Mouse (Mus musculus): ENCODE data around the gene St3gal4. TPM values are rescaled to one million over a fixed set of nuclear protein-coding genes. Genes with fewer than 3 reads are reported as not detected.
A peak's percentile ranks its signal among the peaks of the same experiment; 100 is the strongest.

The St3gal4 gene
- polyA plus RNA-seq, 1 experiment from 2014 or later: 11.8 TPM

GRCm38 (mm10) chr9:35111446-35111845, 7.6 kb downstream of the St3gal4 start:
- Histone ChIP-seq H3K27me3 (replicated peaks) (no peaks in the 10 kb centered on the region), H3K4me1 (peaks cover 21% of the 10 kb centered on the region), H3K27ac (no peak overlapping the region), H3K4me2 (replicated peaks) (peak overlapping the region; percentile 41; the same call in 1 of the 2 replicates), H3K36me3 (no peaks in the 10 kb centered on the region), H3K9ac (0 out of 2 replicates have a peak overlapping the region, but pooled peaks have one; percentile 10), H3K9me3 (no peaks in the 10 kb centered on the region), H3K4me3 (no peak overlapping the region)
- 70% methylated on average over 7 of the region's 7 CpGs for WGBS
- ATAC-seq (ENCODE audit: low FRiP score, low read depth): no peak

GRCm38 (mm10) chr9:35110567-35110966, 8.5 kb downstream of the St3gal4 start:
- Histone ChIP-seq H3K4me3 (no peak overlapping the region), H3K4me1 (peaks cover 13% of the 10 kb centered on the region), H3K27ac (no peak overlapping the region), H3K9ac (no peak overlapping the region), H3K4me2 (replicated peaks) (no peak overlapping the region), H3K36me3 (no peaks in the 10 kb centered on the region), H3K9me3 (no peaks in the 10 kb centered on the region), H3K27me3 (replicated peaks) (no peaks in the 10 kb centered on the region)
- ATAC-seq (ENCODE audit: low FRiP score, low read depth): no peak
- WGBS: 78% methylated on average over 4 of the region's 4 CpGs

- no peak overlapping the region for H3K4me2 ChIP-seq (replicated peaks)
- H3K27ac ChIP-seq: no peak overlapping the region
- H3K9me3 ChIP-seq: no peaks in the 10 kb centered on the region
- no peaks in the 10 kb centered on the region for H3K36me3 ChIP-seq
- WGBS: 94% methylated on average over 5 of the region's 5 CpGs
- H3K27me3 ChIP-seq (replicated peaks): no peaks in the 10 kb centered on the region
- no peak overlapping the region for H3K9ac ChIP-seq
- H3K4me1 ChIP-seq: peaks cover 11% of the 10 kb centered on the region
- H3K4me3 ChIP-seq: no peak overlapping the region
- no peak for ATAC-seq (ENCODE audit: low FRiP score, low read depth)
Observed at GRCm38 (mm10) chr9:35110051-35110450, 9.0 kb downstream of the St3gal4 start.

GRCm38 (mm10) chr9:35108916-35109315, 10.2 kb downstream of the St3gal4 start:
- ATAC-seq (ENCODE audit: low FRiP score, low read depth): no peak
- WGBS: 65% methylated on average over 5 of the region's 5 CpGs
- Histone ChIP-seq H3K4me2 (replicated peaks) (no peak overlapping the region), H3K4me1 (peaks cover 11% of the 10 kb centered on the region), H3K27me3 (replicated peaks) (no peaks in the 10 kb centered on the region), H3K9ac (no peak overlapping the region), H3K27ac (no peak overlapping the region), H3K4me3 (no peak overlapping the region), H3K36me3 (no peaks in the 10 kb centered on the region), H3K9me3 (no peaks in the 10 kb centered on the region)

GRCm38 (mm10) chr9:35108066-35108465, 11.0 kb downstream of the St3gal4 start:
- no peaks in the 10 kb centered on the region for H3K36me3 ChIP-seq
- no peaks in the 10 kb centered on the region for H3K27me3 ChIP-seq (replicated peaks)
- H3K4me2 ChIP-seq (replicated peaks): no peak overlapping the region
- H3K27ac ChIP-seq: no peak overlapping the region
- H3K9ac ChIP-seq: no peak overlapping the region
- H3K9me3 ChIP-seq: no peaks in the 10 kb centered on the region
- no peak for ATAC-seq (ENCODE audit: low FRiP score, low read depth)
- peaks cover 11% of the 10 kb centered on the region for H3K4me1 ChIP-seq
- 85% methylated on average over 3 of the region's 3 CpGs for WGBS
- no peak overlapping the region for H3K4me3 ChIP-seq

- Histone ChIP-seq H3K27ac (no peak overlapping the region), H3K36me3 (no peaks in the 10 kb centered on the region), H3K9me3 (no peaks in the 10 kb centered on the region), H3K4me3 (no peak overlapping the region), H3K9ac (no peak overlapping the region), H3K27me3 (replicated peaks) (no peaks in the 10 kb centered on the region), H3K4me2 (replicated peaks) (no peak overlapping the region), H3K4me1 (peaks cover 10% of the 10 kb centered on the region)
- no peak for ATAC-seq (ENCODE audit: low FRiP score, low read depth)
- 92% methylated on average over 5 of the region's 5 CpGs for WGBS
Observed at GRCm38 (mm10) chr9:35107396-35107795, 11.7 kb downstream of the St3gal4 start.

- 75% methylated on average over 14 of the region's 15 CpGs for WGBS
- Histone ChIP-seq H3K9me3 (no peaks in the 10 kb centered on the region), H3K4me1 (no peaks in the 10 kb centered on the region; the same call in 1 of the 2 replicates), H3K4me3 (no peak overlapping the region), H3K27ac (no peak overlapping the region), H3K36me3 (no peaks in the 10 kb centered on the region), H3K9ac (no peak overlapping the region), H3K4me2 (replicated peaks) (no peak overlapping the region), H3K27me3 (replicated peaks) (no peaks in the 10 kb centered on the region)
- no peak for ATAC-seq (ENCODE audit: low FRiP score, low read depth)
Observed at GRCm38 (mm10) chr9:35105884-35106880, 12.9 kb downstream of the St3gal4 start.

GRCm38 (mm10) chr9:35105438-35105837, 13.6 kb downstream of the St3gal4 start:
- no peaks in the 10 kb centered on the region for H3K36me3 ChIP-seq
- WGBS: 66% methylated on average over 2 of the region's 2 CpGs
- no peak overlapping the region for H3K4me2 ChIP-seq (replicated peaks)
- no peaks in the 10 kb centered on the region for H3K9me3 ChIP-seq
- H3K27me3 ChIP-seq (replicated peaks): no peaks in the 10 kb centered on the region
- no peak for ATAC-seq (ENCODE audit: low FRiP score, low read depth)
- H3K27ac ChIP-seq: no peak overlapping the region
- H3K9ac ChIP-seq: no peak overlapping the region
- H3K4me3 ChIP-seq: no peak overlapping the region
- no peaks in the 10 kb centered on the region; the same call in 1 of the 2 replicates for H3K4me1 ChIP-seq

- no peak for ATAC-seq (ENCODE audit: low FRiP score, low read depth)
- H3K4me2 ChIP-seq (replicated peaks): no peak overlapping the region
- WGBS: 82% methylated on average over 4 of the region's 4 CpGs
Observed at GRCm38 (mm10) chr9:35104711-35105110, 14.4 kb downstream of the St3gal4 start.

GRCm38 (mm10) chr9:35098762-35099161, 20.3 kb downstream of the St3gal4 start:
- Histone ChIP-seq H3K27me3 (replicated peaks) (no peaks in the 10 kb centered on the region), H3K9ac (no peak overlapping the region), H3K9me3 (no peaks in the 10 kb centered on the region), H3K4me1 (no peaks in the 10 kb centered on the region), H3K27ac (no peak overlapping the region), H3K4me3 (no peak overlapping the region), H3K4me2 (replicated peaks) (no peak overlapping the region), H3K36me3 (no peaks in the 10 kb centered on the region)
- 90% methylated on average over 4 of the region's 4 CpGs for WGBS
- ATAC-seq (ENCODE audit: low FRiP score, low read depth): no peak

More at GRCm38 (mm10) chr9:35104711-35105110, 14.4 kb downstream of the St3gal4 start:
- Histone ChIP-seq H3K4me3 (no peak overlapping the region), H3K9me3 (no peaks in the 10 kb centered on the region), H3K4me1 (no peaks in the 10 kb centered on the region; the same call in 1 of the 2 replicates), H3K36me3 (no peaks in the 10 kb centered on the region), H3K27ac (no peak overlapping the region), H3K9ac (no peak overlapping the region), H3K27me3 (replicated peaks) (no peaks in the 10 kb centered on the region)

GRCm38 (mm10) chr9:35097901-35098300, 21.2 kb downstream of the St3gal4 start:
- no peaks in the 10 kb centered on the region for H3K9me3 ChIP-seq
- no peak overlapping the region for H3K27ac ChIP-seq
- H3K4me3 ChIP-seq: no peak overlapping the region
- H3K4me2 ChIP-seq (replicated peaks): no peak overlapping the region
- no peaks in the 10 kb centered on the region for H3K27me3 ChIP-seq (replicated peaks)
- no peaks in the 10 kb centered on the region for H3K4me1 ChIP-seq
- no peak overlapping the region for H3K9ac ChIP-seq
- 87% methylated on average over 4 of the region's 4 CpGs for WGBS
- no peaks in the 10 kb centered on the region for H3K36me3 ChIP-seq
- no peak for ATAC-seq (ENCODE audit: low FRiP score, low read depth)

GRCm38 (mm10) chr9:35095726-35096125, 23.3 kb downstream of the St3gal4 start:
- Histone ChIP-seq H3K36me3 (no peaks in the 10 kb centered on the region), H3K9me3 (no peaks in the 10 kb centered on the region), H3K9ac (no peak overlapping the region), H3K4me3 (no peak overlapping the region), H3K27me3 (replicated peaks) (no peaks in the 10 kb centered on the region), H3K27ac (no peak overlapping the region), H3K4me2 (replicated peaks) (no peak overlapping the region), H3K4me1 (no peaks in the 10 kb centered on the region)
- WGBS: 85% methylated on average over 1 of the region's 1 CpGs
- ATAC-seq (ENCODE audit: low FRiP score, low read depth): no peak
